9 mouse cellular contexts compared by ENCODE assay signal in genomic region chr3:30546831-30547369, GRCm38 (mm10). TPM values are rescaled to one million over a fixed set of nuclear protein-coding genes. Genes with fewer than 3 reads are reported as not detected.
DNase-seq lines count a peak whose midpoint lies in the region; ATAC-seq lines count a peak whose summit lies in the region.
"Had no signal": no experiment of that assay in that cellular context is flagged by ENCODE, and none has a peak within 500 bp of the region (broad histone marks: within the 10 kb centered on the region; RNA-seq: fewer than 3 reads in every experiment).

No protein-coding gene starts in this region.

- H3K27me3 ChIP-seq in heart, embryonic 15.5 days = no peaks in the 10 kb centered on the region

- peak overlapping the region; percentile 58 for H3K4me2 ChIP-seq in heart, embryonic 15.5 days

- peak overlapping the region; percentile 78 for H3K27ac ChIP-seq in heart, embryonic 15.5 days

- 23% methylated on average over 11 of the region's 11 CpGs for WGBS in heart, embryonic 15.5 days

- ATAC-seq in heart, embryonic 15.5 days (replicated peaks; ENCODE audit: insufficient number of reproducible peaks, insufficient read depth, low FRiP score, low read depth) = peak; percentile 82
- no peak for ATAC-seq in megakaryocyte, adult 5-6 weeks (ENCODE audit: poor library complexity, severe bottlenecking)

- peak overlapping the region; percentile 33 for H3K4me3 ChIP-seq in heart, embryonic 15.5 days

- DNase-seq in left cerebral cortex, adult 18-20 months (ENCODE audit: low spot score in 2 of 2) = peak; percentile 2 to 8
- DNase-seq in left cerebral cortex, adult 9 months (ENCODE audit: low spot score in 2 of 2) = no peak
- DNase-seq in cerebellum, postnatal 25 days = peak; percentile 37 to 63
- DNase-seq in left cerebral cortex, postnatal 25 days (ENCODE audit: low spot score in 2 of 2) = peak; percentile 14 to 16
- peak; percentile 4 for DNase-seq in right cerebral cortex, adult 18-20 months
- no peak for DNase-seq in retina, embryonic 14.5 days (ENCODE audit: low spot score)

- peaks cover 16% of the 10 kb centered on the region for H3K4me1 ChIP-seq in heart, embryonic 15.5 days (replicated peaks)

- no peaks in the 10 kb centered on the region for H3K9me3 ChIP-seq in heart, embryonic 15.5 days (replicated peaks)

- H3K36me3 ChIP-seq in heart, embryonic 15.5 days = no peaks in the 10 kb centered on the region

- intact Hi-C loops in left cerebral cortex, postnatal 25 days (cut with DNase I) = loop anchor here (5.0 kb wide), 1 partner anchor 1500 kb away; no protein-coding TSS in a partner anchor

- H3K9ac ChIP-seq in heart, embryonic 15.5 days = no peak overlapping the region; the same call in 1 of the 2 replicates

RNA-seq across cellular contexts. Expression of gene Mecom, which starts 0.9 kb away (rescaled TPM):
- total RNA-seq in left cerebral cortex, adult 18-20 months (2021) = 1 to 10 TPM; 3.5 to 4.2 TPM
- 17.3 and 24.1 TPM in 2 replicates for polyA plus RNA-seq in heart, embryonic 15.5 days (2015; fragmentation: Nextera tagmentation; extraction: Ambion mirVana)
- 1 to 10 TPM; 3.0 to 3.2 TPM for total RNA-seq in left cerebral cortex, postnatal 25 days (2021)
- 0.07 TPM in 1 of 2 replicates, not detected in the other for total RNA-seq in megakaryocyte, adult 5-6 weeks (2015)
- not detected in 2 replicates for total RNA-seq in megakaryocyte, adult 5-6 weeks (2017)

RNA-seq across cellular contexts. Expression of gene Actrt3, which starts 52.8 kb away (rescaled TPM):
- 1 to 10 TPM; 1.1 to 1.2 TPM for total RNA-seq in left cerebral cortex, adult 18-20 months (2021)
- polyA plus RNA-seq in heart, embryonic 15.5 days (2015; fragmentation: Nextera tagmentation; extraction: Ambion mirVana) = not detected in 2 replicates
- total RNA-seq in left cerebral cortex, postnatal 25 days (2021) = under 1 TPM; 0.78 to 0.82 TPM
- 0.21 TPM in 1 of 2 replicates, not detected in the other for total RNA-seq in megakaryocyte, adult 5-6 weeks (2015)
- not detected in 2 replicates for total RNA-seq in megakaryocyte, adult 5-6 weeks (2017)
- polyA plus RNA-seq: gonadal fat pad, adult 2 months had no signal

RNA-seq across cellular contexts. Expression of gene Mynn, which starts 55.0 kb away (rescaled TPM):
- total RNA-seq in left cerebral cortex, adult 18-20 months (2021) = 10 to 100 TPM; 19.0 to 21.3 TPM
- polyA plus RNA-seq in heart, embryonic 15.5 days (2015; fragmentation: Nextera tagmentation; extraction: Ambion mirVana) = 21.2 and 23.2 TPM in 2 replicates
- total RNA-seq in left cerebral cortex, postnatal 25 days (2021) = 10 to 100 TPM; 14.7 to 18.8 TPM
- total RNA-seq in megakaryocyte, adult 5-6 weeks (2015) = 16.1 and 18.7 TPM in 2 replicates
- total RNA-seq in megakaryocyte, adult 5-6 weeks (2017) = 28.2 and 28.4 TPM in 2 replicates

Comparison
In these comparisons a context has a peak if more than half of its experiments do, and no peak if none do; other contexts are left out.
1. DNase-seq: peak in left cerebral cortex, adult 18-20 months (2 of 2), cerebellum, postnatal 25 days (2 of 2), left cerebral cortex, postnatal 25 days (2 of 2) and right cerebral cortex, adult 18-20 months (single experiment); none in left cerebral cortex, adult 9 months (0 of 2) and retina, embryonic 14.5 days (single experiment).